Mouse (Mus musculus): ENCODE data around the gene Ect2l. TPM values are rescaled to one million over a fixed set of nuclear protein-coding genes. Genes with fewer than 3 reads are reported as not detected.

Gene Ect2l
- polyA plus RNA-seq, 1 experiment from 2014 or later: not detected

Other genes with a start within 250 kb of the Ect2l start
- gene Abracl, start 187.6 kb downstream of the Ect2l start, polyA plus RNA-seq (2015; fragmentation: Nextera tagmentation; extraction: Ambion mirVana): 146 and 167 TPM in 2 replicates
- gene Reps1, start 155.0 kb downstream of the Ect2l start, polyA plus RNA-seq (2015; fragmentation: Nextera tagmentation; extraction: Ambion mirVana): 7.8 and 8.5 TPM in 2 replicates
- gene Ccdc28a, start 24.1 kb upstream of the Ect2l start, polyA plus RNA-seq (2015; fragmentation: Nextera tagmentation; extraction: Ambion mirVana): 7.2 and 8.2 TPM in 2 replicates
- gene Nhsl1, start 108.1 kb upstream of the Ect2l start, polyA plus RNA-seq (2015; fragmentation: Nextera tagmentation; extraction: Ambion mirVana): 10.1 and 11.1 TPM in 2 replicates

Data from heart, embryonic 13.5 days (tissue).